Mouse (Mus musculus): Measurements from ENCODE around the gene Tgm2. TPM values are rescaled to one million over a fixed set of nuclear protein-coding genes. Genes with fewer than 3 reads are reported as not detected.

Gene Tgm2
- total RNA-seq, 1 experiment, result 25.0 TPM

GRCm38 (mm10) chr2:158152685-158153309 is 6.6 kb upstream of the Tgm2 start:
- no peaks in the 10 kb centered on the region for H3K9me3 ChIP-seq (ENCODE audit: control insufficient read depth, insufficient read depth, low read depth, low read length)
- H3K4me1 ChIP-seq (ENCODE audit: control insufficient read depth in 2 of 2, insufficient read depth in 2 of 2, low read length in 2 of 2, poor library complexity in 1 of 2), result peaks cover 0 to 6% of the 10 kb centered on the region in 2 experiments; a peak in 2 of 4 replicates
- peak; percentile 68 for DNase-seq (ENCODE audit: low read depth, low spot score)
- no peak for TF ChIP-seq CHD2 (IDR thresholded peaks at IDR 0.05; ENCODE audit: low read depth, low read length)
- TF ChIP-seq ZNF384 (IDR thresholded peaks at IDR 0.05; ENCODE audit: low read depth, low read length), result peak; percentile 8; the same call in 1 of the 2 replicates
- no peak for TF ChIP-seq ZC3H11A (IDR thresholded peaks at IDR 0.05; ENCODE audit: borderline replicate concordance, low read depth, low read length)
- 0 out of 2 replicates have a peak, but pooled peaks have one; percentile 33 for TF ChIP-seq MAFK (IDR thresholded peaks at IDR 0.05; ENCODE audit: insufficient read depth, low read depth, low read length)
- peak overlapping the region; percentile 24; the same call in 1 of the 2 replicates for H3K9ac ChIP-seq (ENCODE audit: insufficient read depth, low read depth, low read length, poor library complexity, severe bottlenecking)
- H3K36me3 ChIP-seq (ENCODE audit: control insufficient read depth, insufficient read depth, low read length, poor library complexity, severe bottlenecking), result no peaks in the 10 kb centered on the region
- peak overlapping the region; percentile 94; the same call in 1 of the 2 replicates for H3K27ac ChIP-seq (ENCODE audit: insufficient read depth, low read depth, low read length, poor library complexity, severe bottlenecking)
- in situ Hi-C loops (cut with MboI; ENCODE audit: low sequenced_read_pairs in 2 of 2, unreplicated experiment in 2 of 2), result no loop called here
- peak overlapping the region in 1 of 2 experiments; percentile 41; a peak in 2 of 4 replicates for H3K4me3 ChIP-seq (ENCODE audit: insufficient read depth in 1 of 2, low read depth in 1 of 2, low read length in 2 of 2, poor library complexity in 1 of 2, severe bottlenecking in 1 of 2)

GRCm38 (mm10) chr2:158151077-158151476 is 4.8 kb upstream of the Tgm2 start:
- no peak overlapping the region for H3K4me3 ChIP-seq (ENCODE audit: insufficient read depth in 1 of 2, low read depth in 1 of 2, low read length in 2 of 2, poor library complexity in 1 of 2, severe bottlenecking in 1 of 2)
- no peak for TF ChIP-seq HCFC1 (IDR thresholded peaks at IDR 0.05; ENCODE audit: borderline replicate concordance, insufficient read depth, low read length)
- no peak for TF ChIP-seq ZC3H11A (IDR thresholded peaks at IDR 0.05; ENCODE audit: borderline replicate concordance, low read depth, low read length)
- no peak for TF ChIP-seq MAFK (IDR thresholded peaks at IDR 0.05; ENCODE audit: insufficient read depth, low read depth, low read length)
- TF ChIP-seq ZNF384 (IDR thresholded peaks at IDR 0.05; ENCODE audit: low read depth, low read length), result no peak
- TF ChIP-seq CHD2 (IDR thresholded peaks at IDR 0.05; ENCODE audit: low read depth, low read length), result no peak
- H3K36me3 ChIP-seq (ENCODE audit: control insufficient read depth, insufficient read depth, low read length, poor library complexity, severe bottlenecking), result no peaks in the 10 kb centered on the region
- H3K27ac ChIP-seq (ENCODE audit: insufficient read depth, low read depth, low read length, poor library complexity, severe bottlenecking), result no peak overlapping the region
- in situ Hi-C loops (cut with MboI; ENCODE audit: low sequenced_read_pairs in 2 of 2, unreplicated experiment in 2 of 2), result no loop called here
- no peak overlapping the region for H3K9ac ChIP-seq (ENCODE audit: insufficient read depth, low read depth, low read length, poor library complexity, severe bottlenecking)
- H3K4me1 ChIP-seq (ENCODE audit: control insufficient read depth in 2 of 2, insufficient read depth in 2 of 2, low read length in 2 of 2, poor library complexity in 1 of 2), result peaks cover 0 to 6% of the 10 kb centered on the region in 2 experiments; a peak in 2 of 4 replicates
- no peak for DNase-seq (ENCODE audit: low read depth, low spot score)
- no peaks in the 10 kb centered on the region for H3K9me3 ChIP-seq (ENCODE audit: control insufficient read depth, insufficient read depth, low read depth, low read length)

- Histone ChIP-seq H3K36me3 (ENCODE audit: control insufficient read depth, insufficient read depth, low read length, poor library complexity, severe bottlenecking) (no peaks in the 10 kb centered on the region), H3K9me3 (ENCODE audit: control insufficient read depth, insufficient read depth, low read depth, low read length) (no peaks in the 10 kb centered on the region), H3K4me1 (ENCODE audit: control insufficient read depth in 2 of 2, insufficient read depth in 2 of 2, low read length in 2 of 2, poor library complexity in 1 of 2) (peaks cover 0 to 3% of the 10 kb centered on the region in 2 experiments; a peak in 1 of 4 replicates), H3K9ac (ENCODE audit: insufficient read depth, low read depth, low read length, poor library complexity, severe bottlenecking) (no peak overlapping the region), H3K4me3 (ENCODE audit: insufficient read depth in 1 of 2, low read depth in 1 of 2, low read length in 2 of 2, poor library complexity in 1 of 2, severe bottlenecking in 1 of 2) (no peak overlapping the region), H3K27ac (ENCODE audit: insufficient read depth, low read depth, low read length, poor library complexity, severe bottlenecking) (no peak overlapping the region)
- DNase-seq (ENCODE audit: low read depth, low spot score), result no peak
- in situ Hi-C loops (cut with MboI; ENCODE audit: low sequenced_read_pairs in 2 of 2, unreplicated experiment in 2 of 2), result no loop called here
- no peak for TF ChIP-seq ZNF384 (IDR thresholded peaks at IDR 0.05; ENCODE audit: low read depth, low read length)
Measured at GRCm38 (mm10) chr2:158146971-158147370, 735 bp upstream of the Tgm2 start.

GRCm38 (mm10) chr2:158145528-158146065 is 639 bp downstream of the Tgm2 start:
- TF ChIP-seq MAFK (IDR thresholded peaks at IDR 0.05; ENCODE audit: insufficient read depth, low read depth, low read length), result no peak
- no peak for TF ChIP-seq CHD2 (IDR thresholded peaks at IDR 0.05; ENCODE audit: low read depth, low read length)
- no peak for TF ChIP-seq ZNF384 (IDR thresholded peaks at IDR 0.05; ENCODE audit: low read depth, low read length)
- no peak for TF ChIP-seq HCFC1 (IDR thresholded peaks at IDR 0.05; ENCODE audit: borderline replicate concordance, insufficient read depth, low read length)
- no peak for TF ChIP-seq ZC3H11A (IDR thresholded peaks at IDR 0.05; ENCODE audit: borderline replicate concordance, low read depth, low read length)
- in situ Hi-C loops (cut with MboI; ENCODE audit: low sequenced_read_pairs in 2 of 2, unreplicated experiment in 2 of 2), result no loop called here
- no peak for DNase-seq (ENCODE audit: low read depth, low spot score)
- no peaks in the 10 kb centered on the region for H3K9me3 ChIP-seq (ENCODE audit: control insufficient read depth, insufficient read depth, low read depth, low read length)
- H3K27ac ChIP-seq (ENCODE audit: insufficient read depth, low read depth, low read length, poor library complexity, severe bottlenecking), result no peak overlapping the region
- H3K4me1 ChIP-seq (ENCODE audit: control insufficient read depth in 2 of 2, insufficient read depth in 2 of 2, low read length in 2 of 2, poor library complexity in 1 of 2), result peaks cover 0 to 3% of the 10 kb centered on the region in 2 experiments; a peak in 1 of 4 replicates
- H3K4me3 ChIP-seq (ENCODE audit: insufficient read depth in 1 of 2, low read depth in 1 of 2, low read length in 2 of 2, poor library complexity in 1 of 2, severe bottlenecking in 1 of 2), result peak overlapping the region; percentile 63 to 74
- peak overlapping the region; percentile 71; the same call in 1 of the 2 replicates for H3K9ac ChIP-seq (ENCODE audit: insufficient read depth, low read depth, low read length, poor library complexity, severe bottlenecking)
- no peaks in the 10 kb centered on the region for H3K36me3 ChIP-seq (ENCODE audit: control insufficient read depth, insufficient read depth, low read length, poor library complexity, severe bottlenecking)
